Mouse (Mus musculus): ENCODE measurements around the gene Dnajc21. TPM values are rescaled to one million over a fixed set of nuclear protein-coding genes. Genes with fewer than 3 reads are reported as not detected.

The Dnajc21 gene
- polyA plus RNA-seq, 1 experiment from 2014 or later, result 12.4 TPM

- Histone ChIP-seq H3K4me2 (replicated peaks; ENCODE audit: low read depth, low read length) (no peak overlapping the region), H3K4me1 (ENCODE audit: control insufficient read depth, insufficient read depth, low read length) (no peaks in the 10 kb centered on the region), H3K27me3 (ENCODE audit: control insufficient read depth, insufficient read depth, low read length) (no peaks in the 10 kb centered on the region), H3K36me3 (ENCODE audit: control insufficient read depth, insufficient read depth, low read length) (no peaks in the 10 kb centered on the region), H3K9me3 (ENCODE audit: control insufficient read depth, low read depth, low read length) (no peaks in the 10 kb centered on the region), H3K9ac (replicated peaks; ENCODE audit: low read depth, low read length) (no peak overlapping the region), H3K27ac (ENCODE audit: low read length) (no peak overlapping the region), H3K4me3 (ENCODE audit: low read depth, low read length) (no peak overlapping the region)
- WGBS, result 74% methylated on average over 1 of the region's 1 CpGs
- no peak for ATAC-seq (ENCODE audit: insufficient number of reproducible peaks, insufficient read depth, low FRiP score, low read depth)
These were observed 48.6 kb downstream of the Dnajc21 start for GRCm38 (mm10) chr15:10421785-10422144.

DNA sequence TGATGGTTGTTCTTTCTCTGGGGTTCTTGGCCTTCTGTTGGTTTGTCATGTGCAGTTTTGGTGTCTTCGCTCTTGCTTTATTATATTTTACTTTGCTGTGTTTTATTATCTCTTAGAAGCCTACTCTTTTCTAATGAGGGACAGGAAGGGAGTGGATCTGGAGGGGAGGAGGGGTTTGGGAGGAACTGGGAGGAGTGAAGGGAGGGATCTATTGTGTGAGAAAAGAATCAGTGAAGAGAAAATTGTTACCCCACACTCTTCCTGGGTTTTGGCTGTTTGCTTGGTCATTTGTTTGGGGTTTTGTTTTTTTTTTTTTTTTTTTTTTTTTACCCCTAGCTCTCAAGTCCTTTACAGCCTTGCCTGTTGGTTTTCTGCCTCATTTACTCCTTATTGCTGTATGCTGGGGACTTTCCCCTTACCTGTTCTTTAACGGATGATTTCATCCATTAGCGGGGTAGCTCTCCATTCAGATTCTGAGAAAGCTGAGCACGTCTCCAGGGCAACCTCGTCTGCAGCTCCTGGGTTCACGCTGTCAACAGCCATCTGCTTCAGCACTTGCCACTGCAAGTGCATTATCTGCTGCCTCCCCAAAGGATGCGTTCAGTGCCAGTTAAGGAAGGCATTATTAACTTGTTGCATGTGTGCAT, 49.1 kb downstream of the Dnajc21 start:
- 25% methylated on average over 7 of the region's 7 CpGs for WGBS
- Histone ChIP-seq H3K4me3 (ENCODE audit: low read depth, low read length) (no peak overlapping the region), H3K4me2 (replicated peaks; ENCODE audit: low read depth, low read length) (no peak overlapping the region), H3K27ac (ENCODE audit: low read length) (no peak overlapping the region), H3K9me3 (ENCODE audit: control insufficient read depth, low read depth, low read length) (no peaks in the 10 kb centered on the region), H3K9ac (replicated peaks; ENCODE audit: low read depth, low read length) (no peak overlapping the region), H3K27me3 (ENCODE audit: control insufficient read depth, insufficient read depth, low read length) (no peaks in the 10 kb centered on the region), H3K4me1 (ENCODE audit: control insufficient read depth, insufficient read depth, low read length) (no peaks in the 10 kb centered on the region), H3K36me3 (ENCODE audit: control insufficient read depth, insufficient read depth, low read length) (no peaks in the 10 kb centered on the region)
- ATAC-seq (ENCODE audit: insufficient number of reproducible peaks, insufficient read depth, low FRiP score, low read depth), result no peak

DNA sequence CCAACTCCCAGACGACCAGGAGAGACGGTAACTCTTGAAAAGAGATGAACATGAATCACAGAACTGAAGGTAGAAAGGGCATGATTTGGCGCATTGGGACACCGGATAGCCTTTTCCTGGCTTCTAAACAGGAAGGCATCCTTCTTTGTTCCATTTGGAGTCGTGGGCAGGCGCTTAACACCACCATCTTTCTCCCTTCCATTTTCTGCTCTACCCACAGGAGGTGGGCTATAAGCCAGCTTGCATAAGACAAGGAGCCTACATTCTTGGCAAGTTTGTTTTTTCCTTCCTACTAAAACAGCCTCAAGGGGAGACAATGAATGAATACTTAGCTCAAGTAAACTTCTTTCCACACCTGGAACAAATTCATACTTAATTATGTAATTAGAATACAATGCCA, 56.7 kb downstream of the Dnajc21 start:
- Histone ChIP-seq H3K27me3 (ENCODE audit: control insufficient read depth, insufficient read depth, low read length) (no peaks in the 10 kb centered on the region), H3K4me1 (ENCODE audit: control insufficient read depth, insufficient read depth, low read length) (no peaks in the 10 kb centered on the region), H3K4me3 (ENCODE audit: low read depth, low read length) (no peak overlapping the region), H3K4me2 (replicated peaks; ENCODE audit: low read depth, low read length) (no peak overlapping the region), H3K9ac (replicated peaks; ENCODE audit: low read depth, low read length) (no peak overlapping the region), H3K36me3 (ENCODE audit: control insufficient read depth, insufficient read depth, low read length) (no peaks in the 10 kb centered on the region), H3K9me3 (ENCODE audit: control insufficient read depth, low read depth, low read length) (no peaks in the 10 kb centered on the region), H3K27ac (ENCODE audit: low read length) (no peak overlapping the region)
- no peak for ATAC-seq (ENCODE audit: insufficient number of reproducible peaks, insufficient read depth, low FRiP score, low read depth)
- WGBS, result 87% methylated on average over 6 of the region's 6 CpGs

DNA sequence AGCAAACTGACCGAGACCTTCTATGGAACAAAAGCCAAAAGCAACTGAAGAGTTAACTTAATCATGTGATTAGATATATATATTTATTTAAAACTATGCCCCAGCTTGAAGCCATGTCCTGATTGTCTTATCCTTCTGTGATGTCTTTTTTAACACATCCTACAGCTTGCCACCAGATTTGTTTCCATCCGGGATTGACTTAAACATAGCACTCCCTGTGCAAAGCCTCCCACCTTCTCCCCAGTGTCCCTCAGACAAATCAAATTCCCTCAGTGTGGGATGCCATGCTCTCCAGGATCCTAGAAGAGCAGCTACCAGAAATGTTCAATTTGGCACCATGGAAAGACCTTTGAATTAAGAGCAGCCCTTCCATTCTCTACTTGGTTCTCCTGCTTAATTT, 59.4 kb downstream of the Dnajc21 start:
- WGBS, result 74% methylated on average over 2 of the region's 2 CpGs
- Histone ChIP-seq H3K36me3 (ENCODE audit: control insufficient read depth, insufficient read depth, low read length) (no peaks in the 10 kb centered on the region), H3K4me2 (replicated peaks; ENCODE audit: low read depth, low read length) (no peak overlapping the region), H3K4me3 (ENCODE audit: low read depth, low read length) (no peak overlapping the region), H3K9me3 (ENCODE audit: control insufficient read depth, low read depth, low read length) (no peaks in the 10 kb centered on the region), H3K4me1 (ENCODE audit: control insufficient read depth, insufficient read depth, low read length) (no peaks in the 10 kb centered on the region), H3K27me3 (ENCODE audit: control insufficient read depth, insufficient read depth, low read length) (no peaks in the 10 kb centered on the region), H3K9ac (replicated peaks; ENCODE audit: low read depth, low read length) (no peak overlapping the region), H3K27ac (ENCODE audit: low read length) (no peak overlapping the region)
- ATAC-seq (ENCODE audit: insufficient number of reproducible peaks, insufficient read depth, low FRiP score, low read depth), result no peak

- Histone ChIP-seq H3K4me3 (ENCODE audit: low read depth, low read length) (no peak overlapping the region), H3K27me3 (ENCODE audit: control insufficient read depth, insufficient read depth, low read length) (no peaks in the 10 kb centered on the region), H3K4me1 (ENCODE audit: control insufficient read depth, insufficient read depth, low read length) (no peaks in the 10 kb centered on the region), H3K9ac (replicated peaks; ENCODE audit: low read depth, low read length) (no peak overlapping the region), H3K9me3 (ENCODE audit: control insufficient read depth, low read depth, low read length) (no peaks in the 10 kb centered on the region), H3K27ac (ENCODE audit: low read length) (no peak overlapping the region), H3K36me3 (ENCODE audit: control insufficient read depth, insufficient read depth, low read length) (no peaks in the 10 kb centered on the region), H3K4me2 (replicated peaks; ENCODE audit: low read depth, low read length) (no peak overlapping the region)
- 84% methylated on average over 3 of the region's 3 CpGs for WGBS
- ATAC-seq (ENCODE audit: insufficient number of reproducible peaks, insufficient read depth, low FRiP score, low read depth), result no peak
These were observed 60.5 kb downstream of the Dnajc21 start for GRCm38 (mm10) chr15:10409842-10410241.

DNA sequence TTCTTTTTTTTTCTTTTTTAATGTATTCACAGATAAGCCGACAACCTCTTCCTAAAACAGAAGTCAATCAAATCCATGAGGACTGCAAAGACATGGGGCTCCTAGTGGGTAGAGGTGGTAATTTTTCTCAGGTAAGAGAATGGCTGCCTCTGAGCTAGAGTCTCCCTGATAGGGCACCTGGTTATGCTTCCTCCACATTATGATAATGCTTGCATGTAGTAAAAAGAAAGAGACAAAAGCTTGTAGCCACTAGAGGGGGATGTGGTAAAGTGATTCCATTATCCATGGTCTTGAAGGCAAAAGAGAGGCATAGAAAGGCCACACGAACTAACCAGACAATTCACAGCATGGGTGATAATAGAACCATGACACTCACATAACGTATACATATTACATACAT, 69.9 kb downstream of the Dnajc21 start:
- Histone ChIP-seq H3K36me3 (ENCODE audit: control insufficient read depth, insufficient read depth, low read length) (no peaks in the 10 kb centered on the region), H3K9ac (replicated peaks; ENCODE audit: low read depth, low read length) (no peak overlapping the region), H3K27ac (ENCODE audit: low read length) (no peak overlapping the region), H3K4me3 (ENCODE audit: low read depth, low read length) (no peak overlapping the region), H3K4me2 (replicated peaks; ENCODE audit: low read depth, low read length) (no peak overlapping the region), H3K27me3 (ENCODE audit: control insufficient read depth, insufficient read depth, low read length) (no peaks in the 10 kb centered on the region), H3K9me3 (ENCODE audit: control insufficient read depth, low read depth, low read length) (no peaks in the 10 kb centered on the region), H3K4me1 (ENCODE audit: control insufficient read depth, insufficient read depth, low read length) (no peaks in the 10 kb centered on the region)
- ATAC-seq (ENCODE audit: insufficient number of reproducible peaks, insufficient read depth, low FRiP score, low read depth), result no peak
- WGBS, result 62% methylated on average over 3 of the region's 3 CpGs

DNA sequence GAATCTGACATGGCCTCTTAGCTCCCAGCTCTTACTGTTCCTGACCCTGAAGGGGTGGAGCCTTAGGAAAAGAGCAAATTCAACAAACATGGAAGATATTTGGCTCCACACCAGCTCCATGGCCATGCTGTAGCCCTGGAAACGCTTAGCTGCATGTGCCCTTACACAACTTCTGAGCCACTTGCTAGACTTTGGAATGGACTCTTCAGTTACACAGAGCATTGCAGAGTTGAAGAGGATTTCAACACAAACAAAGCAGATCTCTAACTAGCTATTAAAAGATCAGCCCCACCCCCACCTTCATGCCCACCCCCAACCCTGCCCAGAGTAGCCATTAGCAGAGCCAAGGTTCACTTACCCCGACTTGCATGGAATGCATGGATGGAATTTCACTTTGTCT, 70.5 kb downstream of the Dnajc21 start:
- no peaks in the 10 kb centered on the region for H3K27me3 ChIP-seq (ENCODE audit: control insufficient read depth, insufficient read depth, low read length)
- H3K36me3 ChIP-seq (ENCODE audit: control insufficient read depth, insufficient read depth, low read length), result no peaks in the 10 kb centered on the region
- H3K27ac ChIP-seq (ENCODE audit: low read length), result no peak overlapping the region
- no peaks in the 10 kb centered on the region for H3K9me3 ChIP-seq (ENCODE audit: control insufficient read depth, low read depth, low read length)
- H3K9ac ChIP-seq (replicated peaks; ENCODE audit: low read depth, low read length), result no peak overlapping the region
- no peak for ATAC-seq (ENCODE audit: insufficient number of reproducible peaks, insufficient read depth, low FRiP score, low read depth)
- WGBS, result 55% methylated on average over 2 of the region's 2 CpGs
- no peak overlapping the region for H3K4me2 ChIP-seq (replicated peaks; ENCODE audit: low read depth, low read length)
- no peaks in the 10 kb centered on the region for H3K4me1 ChIP-seq (ENCODE audit: control insufficient read depth, insufficient read depth, low read length)
- H3K4me3 ChIP-seq (ENCODE audit: low read depth, low read length), result no peak overlapping the region

Other genes starting within 250 kb of the Dnajc21 start
- not detected in 2 replicates for gene Gm21973, start 145.1 kb downstream of the Dnajc21 start, polyA plus RNA-seq (2014; fragmentation: Nextera tagmentation; extraction: Ambion mirVana)
- not detected in 2 replicates for gene Agxt2, start 112.0 kb downstream of the Dnajc21 start, polyA plus RNA-seq (2014; fragmentation: Nextera tagmentation; extraction: Ambion mirVana)
- 107 and 118 TPM in 2 replicates for gene Brix1, start 15.4 kb upstream of the Dnajc21 start, polyA plus RNA-seq (2014; fragmentation: Nextera tagmentation; extraction: Ambion mirVana)
- 23.7 and 26.4 TPM in 2 replicates for gene Rad1, start 15.5 kb upstream of the Dnajc21 start, polyA plus RNA-seq (2014; fragmentation: Nextera tagmentation; extraction: Ambion mirVana)
- not detected in 2 replicates for gene Ttc23l, start 88.2 kb upstream of the Dnajc21 start, polyA plus RNA-seq (2014; fragmentation: Nextera tagmentation; extraction: Ambion mirVana)
- 23.2 and 27.3 TPM in 2 replicates for gene Rai14, start 244.1 kb upstream of the Dnajc21 start, polyA plus RNA-seq (2014; fragmentation: Nextera tagmentation; extraction: Ambion mirVana)